Mouse (Mus musculus): ENCODE data around the gene Zfp804b.

DNA sequence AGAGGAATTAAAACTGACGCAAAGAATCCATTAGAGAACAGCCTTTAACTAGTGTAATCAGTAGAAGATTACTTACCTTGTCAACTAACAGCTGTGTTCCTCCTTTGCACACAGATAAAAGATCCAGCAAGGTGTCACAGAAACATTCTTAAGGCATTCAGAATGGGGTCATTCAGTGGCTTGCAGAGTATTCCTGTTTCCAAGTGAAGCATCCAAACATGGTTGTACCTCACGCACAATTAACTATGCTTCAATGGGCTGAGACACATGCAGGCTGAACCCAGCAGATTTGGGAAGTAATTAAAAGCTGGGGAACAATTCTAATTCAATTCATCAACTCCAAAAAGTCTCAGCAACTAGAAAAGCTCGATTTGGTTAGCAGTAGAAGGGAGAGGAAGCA is 337.1 kb downstream of the Zfp804b start:
- TF ChIP-seq POLR2A (IDR thresholded peaks at IDR 0.05; ENCODE audit: insufficient read depth, low read length) (no peak), CTCF (IDR thresholded peaks at IDR 0.05; ENCODE audit: low read depth, low read length) (no peak), EP300 (IDR thresholded peaks at IDR 0.05; ENCODE audit: insufficient read depth, low read depth, low read length) (no peak)
